Mouse (Mus musculus) gastrocnemius, adult 2 months (tissue): Measurements from ENCODE around the gene Plxna3. TPM values are rescaled to one million over a fixed set of nuclear protein-coding genes. Genes with fewer than 3 reads are reported as not detected.

Experiments used
- DNase-seq: peaks from one replicate; pipeline ENCODE4 v3.0.0; 2022
- H3K27ac ChIP-seq: fragments of 200-600 bp; 2 replicates; pipeline ENCODE4 v1.8.1; 2022; ENCODE audit warnings: mild to moderate bottlenecking
- H3K4me3 ChIP-seq: fragments of 200-600 bp; 2 replicates; pipeline ENCODE4 v1.8.1; 2022; ENCODE audit warnings: mild to moderate bottlenecking, moderate library complexity
- CTCF ChIP-seq: fragments of 200-600 bp; IDR thresholded peaks from 2 replicates; pipeline ENCODE4 v1.8.1; 2022; ENCODE audit warnings: antibody characterized with exemption, mild to moderate bottlenecking, moderate library complexity
- intact Hi-C: fragments of 180-260 bp; cut with DNase I; formaldehyde crosslinking; loops from one replicate; pipeline ENCODE4 v1.15.1; 2025
- long read RNA-seq, 2 experiments: library from polyadenylated mRNA; stranded (forward); transcript quantifications; one replicate each; pipeline ENCODE4 v2.0.0; 2021
- total RNA-seq, 2 experiments: library from RNA; stranded (reverse); gene quantifications; 2 replicates each; pipeline ENCODE4 v1.2.3; 2021

Plxna3 gene
- total RNA-seq: under 1 TPM; 0.15 to 0.50 TPM
- long read RNA-seq, experiment 1, partial matches to known transcripts: 1 of 1 reads
- long read RNA-seq, experiment 1, other reads (novel, unspliced or antisense): 0 of 1 reads
- long read RNA-seq, experiment 2: 0 reads

DNA sequence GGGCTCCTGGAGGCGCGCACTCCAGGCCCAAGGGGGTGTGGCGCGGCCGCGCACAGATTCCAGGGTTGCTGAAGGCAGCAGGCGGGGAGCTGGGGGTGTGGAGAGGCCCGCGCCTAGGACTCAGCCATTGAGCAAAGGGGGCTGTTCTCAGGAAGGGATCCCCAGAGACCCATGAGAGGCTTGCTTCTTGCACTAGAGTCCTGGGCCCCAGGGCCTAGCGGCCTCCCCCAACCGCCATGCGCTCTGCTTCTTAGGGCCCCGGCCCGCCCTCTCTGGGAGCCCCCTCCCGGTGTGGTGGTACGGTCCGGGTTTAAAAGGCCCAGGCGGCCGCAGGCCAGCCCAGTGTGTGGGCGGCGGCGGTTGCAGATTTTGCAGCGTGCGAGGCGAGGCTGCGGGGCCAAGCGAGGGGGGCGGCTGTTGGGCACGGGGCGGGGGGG is at the start of gene Plxna3:
Gene Plxna3 (plus strand): TSS at position 342 of the 437 bp plus-strand sequence.
- peak within 1 kb of the TSS; percentile 83 for H3K27ac ChIP-seq
- DNase-seq: peak; percentile 74
- peak within 1 kb of the TSS; percentile 74 for H3K4me3 ChIP-seq
- intact Hi-C loops: no loop called here
- TF ChIP-seq CTCF: no peak

DNA sequence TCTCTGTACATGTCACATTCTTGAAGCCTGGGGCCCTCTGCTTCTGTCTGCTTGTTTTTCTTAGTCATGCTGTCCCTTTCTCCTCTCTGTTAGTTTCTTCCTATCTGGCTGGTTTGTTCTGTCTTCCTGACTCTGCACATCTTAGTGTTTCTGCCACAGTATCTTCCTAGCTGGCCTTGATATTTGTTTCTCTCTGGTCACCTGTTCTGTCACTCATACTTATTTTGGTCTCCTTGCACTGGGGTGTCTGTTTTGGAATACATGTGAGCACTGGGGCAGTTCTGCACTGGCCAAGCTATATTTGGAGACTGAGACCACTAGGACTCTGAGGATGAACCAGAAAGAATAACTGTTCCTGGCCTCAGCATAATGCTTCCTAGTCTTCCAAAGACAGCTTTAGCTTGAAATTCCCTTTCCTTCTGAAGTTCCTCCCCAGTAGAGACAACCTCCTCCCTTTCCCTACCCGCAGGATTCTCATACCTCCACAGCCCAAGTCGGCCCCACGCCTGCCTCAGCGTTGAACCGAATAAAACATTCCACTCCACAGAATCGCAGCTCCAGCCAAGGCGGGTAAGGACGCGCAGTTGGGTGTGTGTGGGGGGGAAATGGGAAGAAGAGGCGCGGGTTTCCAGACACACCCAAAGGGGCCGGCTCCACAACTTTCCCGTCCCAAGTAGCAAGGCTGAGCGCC is 47.7 kb upstream of the Plxna3 start:
- H3K27ac ChIP-seq: peak overlapping the region; percentile 96
- DNase-seq: no peak
- intact Hi-C loops: no loop called here
- peak overlapping the region; percentile 86 for H3K4me3 ChIP-seq
- no peak for TF ChIP-seq CTCF

GRCm38 (mm10) chrX:74281732-74282394 is 47.0 kb upstream of the Plxna3 start, which contains the start of the genes Taz and Dnase1l1:
TSS of gene Taz (plus strand) at chrX:74281912.
TSS of gene Dnase1l1 (minus strand) at chrX:74282337.
- intact Hi-C loops: no loop called here
- TF ChIP-seq CTCF: no peak
- peak within 1 kb of the TSS; percentile 86 for H3K4me3 ChIP-seq
- peak; percentile 91 for DNase-seq
- H3K27ac ChIP-seq: peak within 1 kb of the TSS; percentile 96

DNA sequence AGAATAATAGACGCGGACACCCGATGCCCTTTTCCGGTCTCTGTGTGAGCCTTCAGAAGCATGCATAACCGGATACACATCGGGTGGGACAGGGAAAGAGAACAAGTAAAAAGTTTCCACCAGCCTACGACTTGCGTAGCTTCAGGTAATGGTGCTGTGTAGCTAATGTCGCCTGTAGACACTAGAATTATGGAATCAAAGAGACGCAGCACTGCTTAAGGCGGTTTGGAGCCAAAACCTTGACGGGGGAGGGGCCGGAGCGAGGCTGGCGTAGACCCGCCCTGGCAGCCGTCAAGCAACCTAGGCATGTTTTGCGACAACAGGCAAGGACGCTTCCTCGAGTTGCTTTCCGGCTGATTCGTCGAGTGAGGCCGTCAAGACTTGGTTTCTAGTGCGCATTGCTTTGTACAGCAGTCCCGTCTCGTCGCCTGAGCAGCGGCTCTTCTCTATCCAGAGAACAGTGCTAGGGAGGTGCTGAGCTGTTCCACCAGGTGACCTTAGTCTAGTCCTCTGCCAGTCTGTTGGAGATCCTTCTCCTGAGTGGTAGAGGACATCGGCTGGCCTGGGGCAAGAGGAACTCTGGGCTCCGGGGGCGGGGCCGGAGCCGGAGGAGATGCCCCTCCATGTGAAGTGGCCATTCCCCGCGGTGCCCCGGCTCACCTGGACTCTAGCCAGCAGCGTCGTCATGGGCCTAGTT is 46.3 kb upstream of the Plxna3 start:
- no peak for TF ChIP-seq CTCF
- peak overlapping the region; percentile 96 for H3K27ac ChIP-seq
- peak overlapping the region; percentile 86 for H3K4me3 ChIP-seq
- intact Hi-C loops: no loop called here
- peak; percentile 88 for DNase-seq

DNA sequence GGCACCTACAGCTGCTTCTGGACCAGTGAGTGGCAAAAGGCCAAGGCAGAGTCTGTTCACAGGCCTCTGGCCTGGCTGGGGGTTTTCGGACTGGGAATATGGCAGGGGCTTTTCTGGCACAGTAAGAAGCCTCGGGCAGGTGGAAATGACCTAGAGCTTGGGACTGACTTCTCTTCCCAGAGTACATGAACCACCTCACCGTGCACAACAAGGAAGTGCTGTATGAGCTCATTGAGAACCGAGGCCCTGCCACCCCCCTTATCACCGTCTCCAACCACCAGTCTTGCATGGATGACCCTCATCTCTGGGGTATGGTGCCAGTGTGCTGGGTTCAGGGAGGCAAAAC is 45.8 kb upstream of the Plxna3 start:
- H3K4me3 ChIP-seq: peak overlapping the region; percentile 86
- peak overlapping the region; percentile 96 for H3K27ac ChIP-seq
- intact Hi-C loops: no loop called here
- DNase-seq: no peak
- TF ChIP-seq CTCF: no peak

- Histone ChIP-seq H3K4me3 (no peak overlapping the region), H3K27ac (no peak overlapping the region)
- intact Hi-C loops: no loop called here
- TF ChIP-seq CTCF: no peak
- DNase-seq: no peak
Measured at GRCm38 (mm10) chrX:74293431-74293830, 35.4 kb upstream of the Plxna3 start.

GRCm38 (mm10) chrX:74296538-74297448 is 32.1 kb upstream of the Plxna3 start, which contains the start of gene Atp6ap1:
TSS of gene Atp6ap1 (plus strand) at chrX:74297097.
- Histone ChIP-seq H3K27ac (peak within 1 kb of the TSS; percentile 92), H3K4me3 (peak within 1 kb of the TSS; percentile 77)
- TF ChIP-seq CTCF: no peak
- intact Hi-C loops: no loop called here
- DNase-seq: peak; percentile 95

GRCm38 (mm10) chrX:74298348-74298747 is 30.5 kb upstream of the Plxna3 start:
- DNase-seq: no peak
- Histone ChIP-seq H3K4me3 (0 out of 2 replicates have a peak overlapping the region, but pooled peaks have one; percentile 17), H3K27ac (no peak overlapping the region)
- TF ChIP-seq CTCF: no peak
- intact Hi-C loops: no loop called here

DNA sequence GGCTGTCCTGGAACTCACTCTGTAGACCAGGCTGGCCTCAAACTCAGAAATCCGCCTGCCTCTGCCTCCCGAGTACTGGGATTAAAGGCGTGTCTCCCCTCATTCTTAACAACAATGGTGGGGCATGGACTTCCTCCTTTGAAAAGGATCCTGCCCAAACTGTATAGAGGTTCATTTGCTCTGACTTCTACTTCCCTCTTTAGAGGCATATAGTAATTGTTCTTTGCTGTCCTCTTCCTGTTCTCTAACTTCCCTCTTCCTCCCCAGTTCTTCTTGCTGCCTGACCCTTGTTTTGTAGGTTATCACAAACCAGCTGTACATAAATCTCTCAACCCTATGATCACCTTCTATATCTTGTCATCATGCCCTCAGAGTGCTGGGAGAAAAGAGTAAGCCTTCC is 29.1 kb upstream of the Plxna3 start:
- intact Hi-C loops: no loop called here
- TF ChIP-seq CTCF: no peak
- Histone ChIP-seq H3K4me3 (no peak overlapping the region), H3K27ac (no peak overlapping the region)
- no peak for DNase-seq

DNA sequence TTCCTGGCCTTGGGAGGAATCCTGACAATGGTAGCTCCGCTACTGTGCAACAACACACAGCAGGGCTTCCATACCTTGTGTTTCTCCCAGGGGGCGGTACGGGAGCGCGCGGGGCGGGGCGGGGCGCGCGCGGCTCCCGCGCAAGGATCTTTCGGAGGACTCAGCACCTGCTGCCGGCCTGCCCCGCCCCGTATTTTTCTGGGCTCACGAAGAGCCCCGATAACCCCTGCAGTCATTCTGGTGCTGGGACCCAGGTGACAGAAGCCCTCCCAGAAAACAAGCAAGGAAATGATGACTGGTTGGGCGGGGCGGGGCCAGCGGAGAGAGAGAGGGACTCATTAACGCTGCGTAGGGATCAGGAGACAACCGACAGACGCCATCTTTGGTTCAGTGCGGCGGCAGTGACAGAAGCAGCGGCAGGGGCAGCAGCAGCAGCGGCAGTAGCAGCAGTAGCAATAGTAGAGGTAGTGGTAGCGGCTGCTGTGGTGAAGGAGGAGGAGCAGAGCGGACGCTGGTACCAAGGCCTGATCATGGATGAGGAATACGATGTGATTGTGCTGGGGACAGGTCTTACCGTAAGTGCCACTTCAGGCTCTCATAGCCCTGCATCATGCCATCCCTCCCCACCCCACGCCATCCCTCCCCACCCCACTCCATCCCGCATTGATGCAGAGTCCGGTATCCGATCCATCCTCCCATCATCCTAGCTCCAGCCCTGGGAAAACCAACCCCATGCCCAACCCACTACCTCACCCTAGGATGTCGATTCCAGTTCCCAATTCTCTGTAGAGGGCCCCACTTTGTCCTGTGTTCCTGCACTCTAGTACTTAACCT is 23.8 kb upstream of the Plxna3 start, which contains the start of gene Gdi1:
Gene Gdi1 (plus strand): TSS at position 132 of the 834 bp plus-strand sequence.
- Histone ChIP-seq H3K4me3 (peak within 1 kb of the TSS; percentile 86), H3K27ac (peak within 1 kb of the TSS; percentile 97)
- peak; percentile 45 for TF ChIP-seq CTCF
- intact Hi-C loops: loop anchor here (5.0 kb wide), 1 partner anchor 62 kb away; no protein-coding TSS in a partner anchor
- DNase-seq: peak; percentile 81
